ENCODE assay signal across 10 mouse cellular contexts in the genomic region with DNA sequence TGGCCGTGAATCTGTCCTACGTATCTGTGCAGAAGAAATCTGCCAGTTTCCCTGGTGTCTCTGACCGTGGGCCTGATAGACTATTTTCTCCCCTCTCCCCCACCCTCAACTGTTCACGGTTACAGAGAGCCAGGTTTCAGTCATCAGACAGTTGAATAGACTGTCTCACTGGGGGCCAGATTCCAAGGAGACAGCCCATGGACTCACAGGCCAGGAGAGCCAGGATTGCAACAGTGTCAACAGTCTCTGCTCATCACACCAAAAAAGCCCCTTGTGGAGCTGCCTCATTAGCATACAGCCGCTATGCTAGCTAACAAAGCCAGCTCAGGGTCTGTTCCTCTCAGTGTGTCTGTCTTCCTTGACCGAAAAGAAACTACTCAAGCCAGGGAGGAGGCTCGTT.
DNase-seq lines count a peak whose midpoint lies in the region; ATAC-seq and TF ChIP-seq lines count a peak whose summit lies in the region.
"Had no signal": no experiment of that assay in that cellular context is flagged by ENCODE, and none has a peak within 500 bp of the region (broad histone marks: within the 10 kb centered on the region; RNA-seq: fewer than 3 reads in every experiment).

No protein-coding gene starts in this region.

- no peak for TF ChIP-seq CTCF in brain, embryonic 14.5 days (IDR thresholded peaks at IDR 0.05; ENCODE audit: borderline replicate concordance, extremely low read depth, insufficient read depth, insufficient read length)

- peak overlapping the region; percentile 84 for H3K27ac ChIP-seq in hindbrain, embryonic 12.5 days
- H3K27ac ChIP-seq in midbrain, embryonic 13.5 days: peak overlapping the region; percentile 89
- no peak overlapping the region for H3K27ac ChIP-seq in kidney, embryonic 16.5 days (ENCODE audit: low read length)
- no peak overlapping the region for H3K27ac ChIP-seq in intestine, embryonic 15.5 days

- peak; percentile 72 to 81 for DNase-seq in cerebellum, postnatal 10 days
- no peak for DNase-seq in cerebellum, adult 9-10 months
- peak; percentile 93 for DNase-seq in brain, embryonic 14.5 days (ENCODE audit: low read depth)
- no peak for DNase-seq in adrenal gland, adult 8-10 months
- DNase-seq: adrenal gland, postnatal 10 days; kidney, adult 18-20 months had no signal

- H3K9ac ChIP-seq in hindbrain, embryonic 12.5 days: 0 out of 2 replicates have a peak overlapping the region, but pooled peaks have one; percentile 27
- H3K9ac ChIP-seq in midbrain, embryonic 13.5 days (replicated peaks): no peak overlapping the region
- H3K9ac ChIP-seq in kidney, embryonic 16.5 days (replicated peaks; ENCODE audit: low read length): no peak overlapping the region
- H3K9ac ChIP-seq in intestine, embryonic 15.5 days: no peak overlapping the region

- no peak for TF ChIP-seq POLR2A in brain, embryonic 14.5 days (IDR thresholded peaks at IDR 0.05; ENCODE audit: borderline replicate concordance, extremely low read depth, insufficient read depth, insufficient read length, poor library complexity, severe bottlenecking)

- H3K27me3 ChIP-seq in hindbrain, embryonic 12.5 days: no peaks in the 10 kb centered on the region
- H3K27me3 ChIP-seq in midbrain, embryonic 13.5 days: no peaks in the 10 kb centered on the region
- no peaks in the 10 kb centered on the region for H3K27me3 ChIP-seq in kidney, embryonic 16.5 days (ENCODE audit: insufficient read depth, low read length)
- H3K27me3 ChIP-seq in intestine, embryonic 15.5 days (replicated peaks): no peaks in the 10 kb centered on the region

- no peak overlapping the region for H3K4me2 ChIP-seq in hindbrain, embryonic 12.5 days (replicated peaks)
- no peak overlapping the region for H3K4me2 ChIP-seq in midbrain, embryonic 13.5 days (replicated peaks)
- no peak overlapping the region for H3K4me2 ChIP-seq in kidney, embryonic 16.5 days (replicated peaks; ENCODE audit: low read depth, low read length)
- H3K4me2 ChIP-seq in intestine, embryonic 15.5 days (replicated peaks): no peak overlapping the region

- 12% methylated on average over 7 of the region's 7 CpGs for WGBS in hindbrain, embryonic 12.5 days
- 4% methylated on average over 7 of the region's 7 CpGs for WGBS in midbrain, embryonic 13.5 days
- 62% methylated on average over 7 of the region's 7 CpGs for WGBS in kidney, embryonic 16.5 days
- 60% methylated on average over 7 of the region's 7 CpGs for WGBS in intestine, embryonic 15.5 days

- H3K4me3 ChIP-seq in hindbrain, embryonic 12.5 days: no peak overlapping the region
- no peak overlapping the region for H3K4me3 ChIP-seq in midbrain, embryonic 13.5 days (replicated peaks)
- H3K4me3 ChIP-seq in kidney, embryonic 16.5 days (ENCODE audit: low read length): no peak overlapping the region
- no peak overlapping the region for H3K4me3 ChIP-seq in intestine, embryonic 15.5 days (replicated peaks)

- peak; percentile 77 for ATAC-seq in hindbrain, embryonic 12.5 days (ENCODE audit: low FRiP score)
- peak; percentile 73 for ATAC-seq in midbrain, embryonic 13.5 days
- ATAC-seq in kidney, embryonic 16.5 days (ENCODE audit: low FRiP score, low TSS enrichment): no peak
- ATAC-seq in intestine, embryonic 15.5 days: no peak

- no peaks in the 10 kb centered on the region for H3K36me3 ChIP-seq in hindbrain, embryonic 12.5 days
- no peaks in the 10 kb centered on the region for H3K36me3 ChIP-seq in midbrain, embryonic 13.5 days
- no peaks in the 10 kb centered on the region for H3K36me3 ChIP-seq in kidney, embryonic 16.5 days (ENCODE audit: insufficient read depth, low read length)
- no peaks in the 10 kb centered on the region for H3K36me3 ChIP-seq in intestine, embryonic 15.5 days

- H3K9me3 ChIP-seq in hindbrain, embryonic 12.5 days (replicated peaks): no peaks in the 10 kb centered on the region
- H3K9me3 ChIP-seq in midbrain, embryonic 13.5 days: no peaks in the 10 kb centered on the region
- no peaks in the 10 kb centered on the region for H3K9me3 ChIP-seq in kidney, embryonic 16.5 days (ENCODE audit: low read length)
- H3K9me3 ChIP-seq in intestine, embryonic 15.5 days: no peaks in the 10 kb centered on the region

- H3K4me1 ChIP-seq in hindbrain, embryonic 12.5 days: peaks cover 68% of the 10 kb centered on the region
- peaks cover 69% of the 10 kb centered on the region for H3K4me1 ChIP-seq in midbrain, embryonic 13.5 days (replicated peaks)
- H3K4me1 ChIP-seq in kidney, embryonic 16.5 days (ENCODE audit: insufficient read depth, low read length): peaks cover 17% of the 10 kb centered on the region
- peaks cover 8% of the 10 kb centered on the region; the same call in 1 of the 2 replicates for H3K4me1 ChIP-seq in intestine, embryonic 15.5 days (replicated peaks)

Comparison
In these comparisons a context has a peak if more than half of its experiments do, and no peak if none do; other contexts are left out.
1. DNase-seq: peak in cerebellum, postnatal 10 days (2 of 2) and brain, embryonic 14.5 days (single experiment); none in cerebellum, adult 9-10 months (single experiment) and adrenal gland, adult 8-10 months (single experiment).
2. ATAC-seq: peak in hindbrain, embryonic 12.5 days (single experiment) and midbrain, embryonic 13.5 days (single experiment); none in kidney, embryonic 16.5 days (single experiment) and intestine, embryonic 15.5 days (single experiment).
3. H3K27ac ChIP-seq: peak in hindbrain, embryonic 12.5 days (single experiment) and midbrain, embryonic 13.5 days (single experiment); none in kidney, embryonic 16.5 days (single experiment) and intestine, embryonic 15.5 days (single experiment).